8 mouse cellular contexts compared by ENCODE assay signal in genomic region chr15:60822101-60822802, GRCm38 (mm10). TPM values are rescaled to one million over a fixed set of nuclear protein-coding genes. Genes with fewer than 3 reads are reported as not detected.
DNase-seq lines count a peak whose midpoint lies in the region; ATAC-seq and TF ChIP-seq lines count a peak whose summit lies in the region.

No protein-coding gene starts in this region.

- DNase-seq in adrenal gland, adult 8-10 months = peak; percentile 35
- DNase-seq in layer of hippocampus, postnatal 14 days (ENCODE audit: low spot score in 2 of 2) = peak; percentile 37 to 46
- DNase-seq in right cerebral cortex, postnatal 4 days = peak; percentile 22

- TF ChIP-seq EP300 in ES-Bruce4 (IDR thresholded peaks at IDR 0.05; ENCODE audit: insufficient read depth, low read depth, low read length) = no peak

- TF ChIP-seq CTCF in ES-Bruce4 (IDR thresholded peaks at IDR 0.05; ENCODE audit: low read depth, low read length) = no peak

- H3K27me3 ChIP-seq in ES-Bruce4 (ENCODE audit: control insufficient read depth, insufficient read depth, low read length, poor library complexity, severe bottlenecking) = no peaks in the 10 kb centered on the region; the same call in 1 of the 2 replicates
- peaks cover 5% of the 10 kb centered on the region; the same call in 1 of the 2 replicates for H3K27me3 ChIP-seq in forebrain, embryonic 12.5 days
- H3K27me3 ChIP-seq in hindbrain, embryonic 13.5 days = peaks cover 6% of the 10 kb centered on the region; the same call in 1 of the 2 replicates

- H3K27ac ChIP-seq in ES-Bruce4 (ENCODE audit: insufficient read depth, low read length) (no peak overlapping the region), macrophage (no peak overlapping the region)
- peak overlapping the region; percentile 74 for H3K27ac ChIP-seq in forebrain, embryonic 12.5 days
- peak overlapping the region; percentile 65 for H3K27ac ChIP-seq in hindbrain, embryonic 13.5 days

- 3% methylated on average over 10 of the region's 10 CpGs for WGBS in forebrain, embryonic 12.5 days
- 3% methylated on average over 10 of the region's 10 CpGs for WGBS in hindbrain, embryonic 13.5 days
- WGBS in macrophage (ENCODE audit: missing documents) = 81% methylated on average over 8 of the region's 10 CpGs

- H3K79me2 ChIP-seq in macrophage (ENCODE audit: inconsistent target) = peaks cover 42% of the 10 kb centered on the region

- H3K4me1 ChIP-seq in ES-Bruce4 (ENCODE audit: control insufficient read depth, insufficient read depth, low read length) = no peaks in the 10 kb centered on the region
- H3K4me1 ChIP-seq in forebrain, embryonic 12.5 days = peaks cover 23% of the 10 kb centered on the region
- peaks cover 26% of the 10 kb centered on the region for H3K4me1 ChIP-seq in hindbrain, embryonic 13.5 days (replicated peaks)

- no peaks in the 10 kb centered on the region for H3K36me3 ChIP-seq in ES-Bruce4 (ENCODE audit: control insufficient read depth, insufficient read depth, low read length, poor library complexity, severe bottlenecking)
- peaks cover 6% of the 10 kb centered on the region for H3K36me3 ChIP-seq in forebrain, embryonic 12.5 days (replicated peaks)
- no peaks in the 10 kb centered on the region for H3K36me3 ChIP-seq in hindbrain, embryonic 13.5 days
- peaks cover 30% of the 10 kb centered on the region for H3K36me3 ChIP-seq in macrophage (ENCODE audit: inconsistent target)

- ATAC-seq in forebrain, embryonic 12.5 days (ENCODE audit: low FRiP score) = peak; percentile 5
- 0 out of 2 replicates have a peak, but pooled peaks have one; percentile 21 for ATAC-seq in hindbrain, embryonic 13.5 days (ENCODE audit: low FRiP score)
- ATAC-seq in megakaryocyte-erythroid progenitor cell, adult 5-6 weeks (replicated peaks; ENCODE audit: low FRiP score, low TSS enrichment, poor library complexity, severe bottlenecking) = no peak

- peak overlapping the region; percentile 98 for H3K4me2 ChIP-seq in forebrain, embryonic 12.5 days
- peak overlapping the region; percentile 100 for H3K4me2 ChIP-seq in hindbrain, embryonic 13.5 days

- no peak for TF ChIP-seq POLR2A in ES-Bruce4 (IDR thresholded peaks at IDR 0.05; ENCODE audit: insufficient read depth, low read length)

- H3K9ac ChIP-seq in ES-Bruce4 (ENCODE audit: low read depth, poor library complexity, severe bottlenecking) = peak overlapping the region; percentile 61; the same call in 1 of the 2 replicates
- peak overlapping the region; percentile 68 for H3K9ac ChIP-seq in forebrain, embryonic 12.5 days
- peak overlapping the region; percentile 81 for H3K9ac ChIP-seq in hindbrain, embryonic 13.5 days

- no peaks in the 10 kb centered on the region for H3K9me3 ChIP-seq in ES-Bruce4 (replicated peaks; ENCODE audit: control insufficient read depth, insufficient read depth, low read length, poor library complexity, severe bottlenecking)
- H3K9me3 ChIP-seq in forebrain, embryonic 12.5 days = no peaks in the 10 kb centered on the region
- no peaks in the 10 kb centered on the region for H3K9me3 ChIP-seq in hindbrain, embryonic 13.5 days

- H3K4me3 ChIP-seq in ES-Bruce4 (ENCODE audit: low read depth, low read length) (peak overlapping the region; percentile 84), macrophage (ENCODE audit: inconsistent target) (peak overlapping the region; percentile 93; the same call in 1 of the 2 replicates)
- peak overlapping the region; percentile 64 for H3K4me3 ChIP-seq in forebrain, embryonic 12.5 days (replicated peaks)
- H3K4me3 ChIP-seq in hindbrain, embryonic 13.5 days = peak overlapping the region; percentile 71

RNA-seq across cellular contexts. Expression of gene Fam84b, which starts 31.3 kb away (rescaled TPM):
- 6.9 and 8.1 TPM in 2 replicates for polyA plus RNA-seq in ES-Bruce4 (2011; ENCODE audit: insufficient read depth, insufficient read length, low read depth, missing spikeins)
- total RNA-seq in adrenal gland, adult 8-10 months (2022) = 10 to 100 TPM; 13.4 to 18.9 (median 16.6) TPM
- 14.1 and 19.7 TPM in 2 replicates for polyA plus RNA-seq in forebrain, embryonic 12.5 days (2016; fragmentation: Nextera tagmentation; extraction: Ambion mirVana)
- 8.9 and 15.4 TPM in 2 replicates for polyA plus RNA-seq in hindbrain, embryonic 13.5 days (2015; fragmentation: Nextera tagmentation; extraction: Ambion mirVana)
- 10 to 100 TPM; 10.8 to 14.9 TPM for total RNA-seq in layer of hippocampus, postnatal 14 days (2021)
- total RNA-seq in macrophage (2018; cell fraction: chromatin; rRNA removed) = 10 to 100 TPM in 4 of 26 experiments, 1 to 10 TPM in 21, under 1 TPM in 1; 0.95 to 15.1 (median 2.8) TPM
- total RNA-seq in macrophage (2018; cell fraction: cytosol; rRNA removed) = 10 to 100 TPM in 9 of 26 experiments, 1 to 10 TPM in 17; 3.4 to 18.6 (median 8.5) TPM
- total RNA-seq in macrophage (2018; cell fraction: nucleus; rRNA removed) = 10 to 100 TPM in 9 of 26 experiments, 1 to 10 TPM in 17; 3.5 to 23.1 (median 7.7) TPM
- polyA plus RNA-seq in macrophage (2018) = 6.5 to 12.8 TPM (median 10.6 TPM) in 3 replicates
- 2.4 and 3.1 TPM in 2 replicates for total RNA-seq in megakaryocyte-erythroid progenitor cell, adult 5-6 weeks (2014; fragmentation: Nextera tagmentation)
- total RNA-seq in megakaryocyte-erythroid progenitor cell, adult 5-6 weeks (2017) = 3.4 and 4.5 TPM in 2 replicates

Comparison
In these comparisons a context has a peak if more than half of its experiments do, and no peak if none do; other contexts are left out.
1. H3K27ac ChIP-seq: peak in forebrain, embryonic 12.5 days (single experiment) and hindbrain, embryonic 13.5 days (single experiment); none in ES-Bruce4 (single experiment) and macrophage (single experiment).
2. Peak in every context shown above with its lines, with median percentiles within 50 percentile points of each other: H3K4me3 ChIP-seq, H3K9ac ChIP-seq and DNase-seq.